Mouse (Mus musculus): ENCODE measurements around the gene Olfr601.
"Not testable (repeated sequence)": the region's sequence is repeated elsewhere in the genome, so short reads cannot be mapped to it uniquely, and the experiment has no call there.

Olfr601 gene

GRCm38 (mm10) chr7:103362555-103362954 is at the start of gene Olfr601:
Gene Olfr601 (minus strand): TSS chr7:103362655.
- DNase-seq (ENCODE audit: low spot score) = no peak

- DNase-seq (ENCODE audit: low spot score) = not testable (repeated sequence)
Measured at GRCm38 (mm10) chr7:103406521-103407055, 44.1 kb upstream of the Olfr601 start.

GRCm38 (mm10) chr7:103398981-103399380 is 36.5 kb upstream of the Olfr601 start:
- no peak for DNase-seq (ENCODE audit: low spot score)

GRCm38 (mm10) chr7:103397758-103398157 is 35.3 kb upstream of the Olfr601 start:
- DNase-seq (ENCODE audit: low spot score) = no peak

- no peak for DNase-seq (ENCODE audit: low spot score)
Measured at GRCm38 (mm10) chr7:103386077-103386476, 23.6 kb upstream of the Olfr601 start, which contains the start of gene Olfr603. Gene Olfr603 (minus strand): TSS chr7:103386177.

- DNase-seq (ENCODE audit: low spot score) = no peak
Measured at GRCm38 (mm10) chr7:103349569-103349968, 12.9 kb downstream of the Olfr601 start, which contains the start of gene Olfr600. Gene Olfr600 (minus strand): TSS chr7:103349669.

- DNase-seq (ENCODE audit: low spot score) = no peak
Measured at GRCm38 (mm10) chr7:103335617-103336016, 26.8 kb downstream of the Olfr601 start, which contains the start of gene Olfr599. Gene Olfr599 (plus strand): TSS chr7:103335917.

GRCm38 (mm10) chr7:103323268-103323667 is 39.2 kb downstream of the Olfr601 start, which contains the start of gene Olfr598:
Gene Olfr598 (plus strand): TSS chr7:103323568.
- DNase-seq (ENCODE audit: low spot score) = no peak

GRCm38 (mm10) chr7:103316015-103316414 is 46.4 kb downstream of the Olfr601 start, which contains the start of gene Olfr597:
Gene Olfr597 (plus strand): TSS chr7:103316315.
- not testable (repeated sequence) for DNase-seq (ENCODE audit: low spot score)

All from spleen, adult 12 weeks (tissue).